Mouse (Mus musculus) megakaryocyte, embryonic 14.5 days (primary cell): ENCODE data around the gene Acer3. TPM values are rescaled to one million over a fixed set of nuclear protein-coding genes. Genes with fewer than 3 reads are reported as not detected.

Source experiments
- H3K27me3 ChIP-seq: replicated peaks from 2 replicates; pipeline ENCODE3; 2012; ENCODE audit warnings: inconsistent platforms
- H3K36me3 ChIP-seq: replicated peaks from 2 replicates; pipeline ENCODE3; 2012; ENCODE audit warnings: low read length, inconsistent platforms, mixed read lengths
- H3K4me1 ChIP-seq: 2 replicates; pipeline ENCODE4 v1.6.1; 2012; ENCODE audit warnings: inconsistent platforms
- H3K4me3 ChIP-seq: replicated peaks from 2 replicates; pipeline ENCODE3; 2012; ENCODE audit warnings: moderate library complexity, mild to moderate bottlenecking, inconsistent platforms
- H3K9me3 ChIP-seq: 2 replicates; pipeline ENCODE4 v1.6.1; 2012; ENCODE audit warnings: inconsistent platforms
- FLI1 ChIP-seq: IDR thresholded peaks from 2 replicates; pipeline ENCODE4 v1.6.1; 2012; ENCODE audit warnings: low read length, inconsistent platforms, mixed read lengths
- GATA1 ChIP-seq: IDR thresholded peaks from 3 replicates; pipeline ENCODE4 v1.6.1; 2012; ENCODE audit warnings: mixed read lengths, low read length, inconsistent platforms, borderline replicate concordance
- polyA plus RNA-seq: library from polyadenylated mRNA; stranded (reverse); fragments of >175 nt; gene quantifications from 2 replicates; pipeline ENCODE4 v1.2.3, GENCODE M21; 2012; ENCODE audit warnings: low replicate concordance; ENCODE audit not compliant: insufficient read depth

Gene Acer3
- polyA plus RNA-seq, 1 experiment, result 1.2 TPM

- no peaks in the 10 kb centered on the region for H3K9me3 ChIP-seq
- TF ChIP-seq FLI1 (no peak), GATA1 (no peak)
- H3K36me3 ChIP-seq, result no peaks in the 10 kb centered on the region
- H3K27me3 ChIP-seq, result peaks cover 22% of the 10 kb centered on the region
- no peak overlapping the region for H3K4me3 ChIP-seq
- H3K4me1 ChIP-seq, result 0 out of 2 replicates have a peak, but pooled peaks cover 2% of the 10 kb centered on the region
Observed at GRCm38 (mm10) chr7:98201493-98202028, 119.4 kb downstream of the Acer3 start.

- H3K4me1 ChIP-seq, result peaks cover 2% of the 10 kb centered on the region; the same call in 1 of the 2 replicates
Observed at GRCm38 (mm10) chr7:98200396-98200795, 120.6 kb downstream of the Acer3 start.

GRCm38 (mm10) chr7:98199381-98199780 lies 121.6 kb downstream of the Acer3 start, which contains the start of gene B3gnt6:
TSS of gene B3gnt6 (minus strand) at chr7:98199481.
- H3K27me3 ChIP-seq, result peaks cover 43% of the 10 kb centered on the region
- no peak within 1 kb of the TSS for H3K4me3 ChIP-seq
- H3K9me3 ChIP-seq, result no peaks in the 10 kb centered on the region
- no peaks in the 10 kb centered on the region for H3K36me3 ChIP-seq
- TF ChIP-seq FLI1 (no peak), GATA1 (no peak)
- H3K4me1 ChIP-seq, result peaks cover 11% of the 10 kb centered on the region

More at GRCm38 (mm10) chr7:98200396-98200795, 120.6 kb downstream of the Acer3 start:
- H3K27me3 ChIP-seq, result peaks cover 33% of the 10 kb centered on the region
- no peak for TF ChIP-seq GATA1
- TF ChIP-seq FLI1, result no peak
- no peaks in the 10 kb centered on the region for H3K36me3 ChIP-seq
- H3K9me3 ChIP-seq, result no peaks in the 10 kb centered on the region
- H3K4me3 ChIP-seq, result no peak overlapping the region

- peaks cover 44% of the 10 kb centered on the region for H3K4me1 ChIP-seq
- H3K9me3 ChIP-seq, result no peaks in the 10 kb centered on the region
- no peaks in the 10 kb centered on the region for H3K36me3 ChIP-seq
- peaks cover 64% of the 10 kb centered on the region for H3K27me3 ChIP-seq
- H3K4me3 ChIP-seq, result no peak overlapping the region
- no peak for TF ChIP-seq GATA1
- TF ChIP-seq FLI1, result no peak
Observed at GRCm38 (mm10) chr7:98195151-98195801, 125.7 kb downstream of the Acer3 start.

GRCm38 (mm10) chr7:98194026-98194792 lies 126.8 kb downstream of the Acer3 start:
- Histone ChIP-seq H3K4me3 (peak overlapping the region; percentile 93), H3K9me3 (no peaks in the 10 kb centered on the region), H3K27me3 (peaks cover 61% of the 10 kb centered on the region), H3K4me1 (peaks cover 54% of the 10 kb centered on the region), H3K36me3 (no peaks in the 10 kb centered on the region)
- TF ChIP-seq GATA1 (no peak), FLI1 (no peak)

- Histone ChIP-seq H3K9me3 (no peaks in the 10 kb centered on the region), H3K27me3 (peaks cover 56% of the 10 kb centered on the region), H3K4me3 (peak overlapping the region; percentile 93)
Observed at GRCm38 (mm10) chr7:98193515-98194025, 127.4 kb downstream of the Acer3 start.

GRCm38 (mm10) chr7:98191571-98192250 lies 129.3 kb downstream of the Acer3 start:
- Histone ChIP-seq H3K4me1 (peaks cover 79% of the 10 kb centered on the region), H3K27me3 (peaks cover 49% of the 10 kb centered on the region), H3K4me3 (no peak overlapping the region), H3K9me3 (no peaks in the 10 kb centered on the region), H3K36me3 (no peaks in the 10 kb centered on the region)
- TF ChIP-seq GATA1 (no peak), FLI1 (no peak)

More at GRCm38 (mm10) chr7:98193515-98194025, 127.4 kb downstream of the Acer3 start:
- Histone ChIP-seq H3K4me1 (peaks cover 61% of the 10 kb centered on the region), H3K36me3 (no peaks in the 10 kb centered on the region)
- no peak for TF ChIP-seq GATA1

GRCm38 (mm10) chr7:98190578-98190977 lies 130.4 kb downstream of the Acer3 start:
- H3K27me3 ChIP-seq, result peaks cover 38% of the 10 kb centered on the region
- peaks cover 88% of the 10 kb centered on the region for H3K4me1 ChIP-seq
- TF ChIP-seq GATA1 (no peak), FLI1 (no peak)
- H3K36me3 ChIP-seq, result no peaks in the 10 kb centered on the region
- no peak overlapping the region for H3K4me3 ChIP-seq
- no peaks in the 10 kb centered on the region for H3K9me3 ChIP-seq

GRCm38 (mm10) chr7:98189745-98190144 lies 131.3 kb downstream of the Acer3 start:
- H3K27me3 ChIP-seq, result peaks cover 30% of the 10 kb centered on the region
- no peak overlapping the region for H3K4me3 ChIP-seq
- H3K36me3 ChIP-seq, result no peaks in the 10 kb centered on the region
- H3K9me3 ChIP-seq, result no peaks in the 10 kb centered on the region
- no peak for TF ChIP-seq FLI1
- no peak for TF ChIP-seq GATA1
- H3K4me1 ChIP-seq, result peaks cover 92% of the 10 kb centered on the region
